In the genomic region with DNA sequence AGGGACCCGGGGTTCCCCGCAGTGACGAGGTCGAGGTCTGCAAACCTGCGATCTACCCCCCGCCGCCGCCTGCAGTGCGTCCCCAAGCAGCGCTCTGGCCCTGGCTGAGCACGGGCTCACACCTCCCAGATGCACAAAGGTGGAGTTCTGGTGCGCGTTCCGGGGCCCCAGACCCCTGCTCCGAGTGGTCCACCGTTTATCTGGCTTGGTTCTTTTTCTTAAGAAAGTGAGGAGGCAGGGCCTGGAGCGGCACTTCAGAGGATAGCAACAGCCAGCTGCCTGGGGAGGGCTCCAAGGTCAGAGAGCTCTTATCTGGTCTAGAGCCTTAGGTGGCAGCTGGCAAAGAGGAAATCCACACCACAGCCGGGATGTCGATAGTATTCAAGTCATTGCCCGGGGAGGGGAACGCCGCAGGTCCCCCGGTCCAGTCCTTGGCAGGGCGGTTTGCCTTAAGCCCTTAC, we compare ENCODE assay signal across 9 mouse cellular contexts. TPM values are rescaled to one million over a fixed set of nuclear protein-coding genes. Genes with fewer than 3 reads are reported as not detected.
DNase-seq lines count a peak whose midpoint lies in the region; ATAC-seq and TF ChIP-seq lines count a peak whose summit lies in the region.
"Had no signal": no experiment of that assay in that cellular context is flagged by ENCODE, and none has a peak within 500 bp of the region (broad histone marks: within the 10 kb centered on the region; RNA-seq: fewer than 3 reads in every experiment).

No protein-coding gene starts in this region.

- no peak for DNase-seq in heart, embryonic 10.5 days (ENCODE audit: low spot score)
- DNase-seq in heart, adult 18-20 months: no peak
- DNase-seq in ES-E14 (ENCODE audit: low read depth, low spot score) (no peak), adipocyte (ENCODE audit: low spot score) (no peak)
- peak; percentile 61 for DNase-seq in liver, embryonic 11.5 days (ENCODE audit: low spot score)
- no peak for DNase-seq in gastrocnemius, adult 8-10 months (ENCODE audit: low spot score in 2 of 2)

- peak overlapping the region; percentile 32 for H3K9ac ChIP-seq in ES-E14 (ENCODE audit: insufficient read depth, low read depth, low read length, poor library complexity, severe bottlenecking)
- peak overlapping the region; percentile 77 for H3K9ac ChIP-seq in forebrain, embryonic 13.5 days
- H3K9ac ChIP-seq in liver, embryonic 11.5 days (ENCODE audit: low read depth, low read length): no peak overlapping the region
- H3K9ac ChIP-seq in stomach, embryonic 16.5 days (ENCODE audit: low read length): peak overlapping the region; percentile 63

- ATAC-seq in forebrain, embryonic 13.5 days: peak; percentile 41
- peak; percentile 40; the same call in 1 of the 2 replicates for ATAC-seq in liver, embryonic 11.5 days (replicated peaks; ENCODE audit: low FRiP score)
- peak; percentile 58 for ATAC-seq in stomach, embryonic 16.5 days (ENCODE audit: insufficient read depth, low FRiP score)

- in situ Hi-C loops in ES-E14 (cut with MboI; ENCODE audit: low sequenced_read_pairs in 2 of 2, unreplicated experiment in 2 of 2): no loop called here

- H3K4me2 ChIP-seq in forebrain, embryonic 13.5 days: peak overlapping the region; percentile 87
- H3K4me2 ChIP-seq in liver, embryonic 11.5 days: peak overlapping the region; percentile 76
- peak overlapping the region; percentile 94 for H3K4me2 ChIP-seq in stomach, embryonic 16.5 days (ENCODE audit: low read depth, low read length)

- peak overlapping the region; percentile 72 for H3K27ac ChIP-seq in heart, embryonic 10.5 days
- no peak overlapping the region; the same call in 1 of the 2 replicates for H3K27ac ChIP-seq in ES-E14 (ENCODE audit: insufficient read depth, low read depth, low read length, poor library complexity, severe bottlenecking)
- peak overlapping the region; percentile 97 for H3K27ac ChIP-seq in forebrain, embryonic 13.5 days
- no peak overlapping the region for H3K27ac ChIP-seq in liver, embryonic 11.5 days (ENCODE audit: low read depth, low read length)
- no peak overlapping the region for H3K27ac ChIP-seq in stomach, embryonic 16.5 days (ENCODE audit: low read length)

- peak overlapping the region; percentile 70 for H3K4me3 ChIP-seq in heart, embryonic 10.5 days
- peak overlapping the region; percentile 60 to 63 for H3K4me3 ChIP-seq in ES-E14 (ENCODE audit: insufficient read depth in 1 of 2, low read depth in 1 of 2, low read length in 2 of 2, poor library complexity in 1 of 2, severe bottlenecking in 1 of 2)
- H3K4me3 ChIP-seq in forebrain, embryonic 13.5 days: peak overlapping the region; percentile 50
- peak overlapping the region; percentile 48 for H3K4me3 ChIP-seq in liver, embryonic 11.5 days (ENCODE audit: low read depth, low read length)
- peak overlapping the region; percentile 50 for H3K4me3 ChIP-seq in stomach, embryonic 16.5 days (replicated peaks; ENCODE audit: low read length)

- H3K36me3 ChIP-seq in heart, embryonic 10.5 days: no peaks in the 10 kb centered on the region
- no peaks in the 10 kb centered on the region for H3K36me3 ChIP-seq in ES-E14 (ENCODE audit: control insufficient read depth, insufficient read depth, low read length, poor library complexity, severe bottlenecking)
- H3K36me3 ChIP-seq in forebrain, embryonic 13.5 days (ENCODE audit: poor library complexity, severe bottlenecking): no peaks in the 10 kb centered on the region
- no peaks in the 10 kb centered on the region for H3K36me3 ChIP-seq in liver, embryonic 11.5 days (ENCODE audit: control insufficient read depth, insufficient read depth, low read length)
- no peaks in the 10 kb centered on the region for H3K36me3 ChIP-seq in stomach, embryonic 16.5 days (ENCODE audit: control insufficient read depth, insufficient read depth, low read length)
- H3K36me3 ChIP-seq: G1E had no signal

- peaks cover 88% of the 10 kb centered on the region for H3K27me3 ChIP-seq in heart, embryonic 10.5 days (ENCODE audit: insufficient read depth, poor library complexity, severe bottlenecking)
- H3K27me3 ChIP-seq in forebrain, embryonic 13.5 days: peaks cover 22% of the 10 kb centered on the region
- H3K27me3 ChIP-seq in liver, embryonic 11.5 days (replicated peaks; ENCODE audit: control insufficient read depth, insufficient read depth, low read length): peaks cover 68% of the 10 kb centered on the region
- peaks cover 42% of the 10 kb centered on the region for H3K27me3 ChIP-seq in stomach, embryonic 16.5 days (ENCODE audit: control insufficient read depth, insufficient read depth, low read length)

- peaks cover 34% of the 10 kb centered on the region for H3K4me1 ChIP-seq in heart, embryonic 10.5 days
- H3K4me1 ChIP-seq in ES-E14 (ENCODE audit: control insufficient read depth in 2 of 2, insufficient read depth in 2 of 2, low read length in 2 of 2, poor library complexity in 1 of 2): peaks cover 5 to 17% of the 10 kb centered on the region in 2 experiments; a peak in 3 of 4 replicates
- peaks cover 62% of the 10 kb centered on the region for H3K4me1 ChIP-seq in forebrain, embryonic 13.5 days
- peaks cover 17% of the 10 kb centered on the region for H3K4me1 ChIP-seq in liver, embryonic 11.5 days (replicated peaks; ENCODE audit: control insufficient read depth, insufficient read depth, low read length)
- H3K4me1 ChIP-seq in stomach, embryonic 16.5 days (ENCODE audit: control insufficient read depth, insufficient read depth, low read length): peaks cover 12% of the 10 kb centered on the region

- no peaks in the 10 kb centered on the region for H3K9me3 ChIP-seq in heart, embryonic 10.5 days
- H3K9me3 ChIP-seq in ES-E14 (ENCODE audit: control insufficient read depth, insufficient read depth, low read depth, low read length): no peaks in the 10 kb centered on the region
- no peaks in the 10 kb centered on the region for H3K9me3 ChIP-seq in forebrain, embryonic 13.5 days (replicated peaks)
- no peaks in the 10 kb centered on the region for H3K9me3 ChIP-seq in liver, embryonic 11.5 days (ENCODE audit: control insufficient read depth, low read length)
- no peaks in the 10 kb centered on the region for H3K9me3 ChIP-seq in stomach, embryonic 16.5 days (replicated peaks; ENCODE audit: control insufficient read depth, low read length)

- WGBS in heart, embryonic 10.5 days: under 1% methylated on average over 24 of the region's 24 CpGs
- under 1% methylated on average over 24 of the region's 24 CpGs for WGBS in forebrain, embryonic 13.5 days
- under 1% methylated on average over 24 of the region's 24 CpGs for WGBS in liver, embryonic 11.5 days
- 0% methylated on average over 24 of the region's 24 CpGs for WGBS in stomach, embryonic 16.5 days

TF ChIP-seq in ES-E14, 5 proteins besides CTCF, POLR2A, EP300 and RAD21:
- TF ChIP-seq HCFC1 (IDR thresholded peaks at IDR 0.05; ENCODE audit: borderline replicate concordance, insufficient read depth, low read length) (no peak), ZC3H11A (IDR thresholded peaks at IDR 0.05; ENCODE audit: borderline replicate concordance, low read depth, low read length) (no peak), CHD2 (IDR thresholded peaks at IDR 0.05; ENCODE audit: low read depth, low read length) (no peak), ZNF384 (IDR thresholded peaks at IDR 0.05; ENCODE audit: low read depth, low read length) (no peak), MAFK (IDR thresholded peaks at IDR 0.05; ENCODE audit: insufficient read depth, low read depth, low read length) (no peak)

RNA-seq across cellular contexts. Expression of gene Scrt2, which starts 32.3 kb away (rescaled TPM):
- not detected in 2 replicates for polyA plus RNA-seq in heart, embryonic 10.5 days (2016; fragmentation: Nextera tagmentation; extraction: Ambion mirVana)
- total RNA-seq in heart, adult 18-20 months (2021): not detected
- total RNA-seq in ES-E14 (2012; rRNA removed): 0.04 and 0.37 TPM in 2 replicates
- 17.5 and 19.9 TPM in 2 replicates for polyA plus RNA-seq in forebrain, embryonic 13.5 days (2015; fragmentation: Nextera tagmentation; extraction: Ambion mirVana)
- polyA plus RNA-seq in liver, embryonic 11.5 days (2014; fragmentation: Nextera tagmentation; extraction: Ambion mirVana): not detected in 2 replicates
- polyA plus RNA-seq in stomach, embryonic 16.5 days (2015; fragmentation: Nextera tagmentation; extraction: Ambion mirVana): 0.06 TPM in 1 of 2 replicates, not detected in the other
- not detected for total RNA-seq in gastrocnemius, adult 8-10 months (2022)
- polyA plus RNA-seq: G1E had no signal

RNA-seq across cellular contexts. Expression of gene Slc52a3, which starts 52.7 kb away (rescaled TPM):
- polyA plus RNA-seq in heart, embryonic 10.5 days (2016; fragmentation: Nextera tagmentation; extraction: Ambion mirVana): 1.2 and 1.3 TPM in 2 replicates
- 1 to 10 TPM; 1.6 to 2.9 TPM for total RNA-seq in heart, adult 18-20 months (2021)
- total RNA-seq in ES-E14 (2012; rRNA removed): 4.4 and 7.3 TPM in 2 replicates
- 0.71 and 0.87 TPM in 2 replicates for polyA plus RNA-seq in forebrain, embryonic 13.5 days (2015; fragmentation: Nextera tagmentation; extraction: Ambion mirVana)
- polyA plus RNA-seq in liver, embryonic 11.5 days (2014; fragmentation: Nextera tagmentation; extraction: Ambion mirVana): 1.9 and 2.2 TPM in 2 replicates
- 13.9 and 21.8 TPM in 2 replicates for polyA plus RNA-seq in stomach, embryonic 16.5 days (2015; fragmentation: Nextera tagmentation; extraction: Ambion mirVana)
- under 1 TPM; 0.31 to 0.72 (median 0.57) TPM for total RNA-seq in gastrocnemius, adult 8-10 months (2022)

RNA-seq across cellular contexts. Expression of gene Srxn1, which starts 56.3 kb away (rescaled TPM):
- polyA plus RNA-seq in heart, embryonic 10.5 days (2016; fragmentation: Nextera tagmentation; extraction: Ambion mirVana): 8.1 and 9.1 TPM in 2 replicates
- 10 to 100 TPM; 18.8 to 20.3 TPM for total RNA-seq in heart, adult 18-20 months (2021)
- total RNA-seq in ES-E14 (2012; rRNA removed): 16.0 and 18.3 TPM in 2 replicates
- 10.3 and 10.7 TPM in 2 replicates for polyA plus RNA-seq in forebrain, embryonic 13.5 days (2015; fragmentation: Nextera tagmentation; extraction: Ambion mirVana)
- polyA plus RNA-seq in liver, embryonic 11.5 days (2014; fragmentation: Nextera tagmentation; extraction: Ambion mirVana): 9.5 and 12.0 TPM in 2 replicates
- 13.8 and 14.4 TPM in 2 replicates for polyA plus RNA-seq in stomach, embryonic 16.5 days (2015; fragmentation: Nextera tagmentation; extraction: Ambion mirVana)
- total RNA-seq in gastrocnemius, adult 8-10 months (2022): 10 to 100 TPM; 15.2 to 67.0 (median 22.7) TPM

Comparison
In these comparisons a context has a peak if more than half of its experiments do, and no peak if none do; other contexts are left out.
1. H3K27ac ChIP-seq: peak in heart, embryonic 10.5 days (single experiment) and forebrain, embryonic 13.5 days (single experiment); none in ES-E14 (single experiment), liver, embryonic 11.5 days (single experiment) and stomach, embryonic 16.5 days (single experiment).
2. RNA of gene Scrt2, which starts 32.3 kb away (polyA plus RNA-seq): 17.5 to 19.9 TPM in forebrain, embryonic 13.5 days; 0.06 TPM in stomach, embryonic 16.5 days, not detected in liver, embryonic 11.5 days and not detected in heart, embryonic 10.5 days; every median in the first group is over 10 times any median in the second.
3. Peak in every context shown above with its lines, with median percentiles within 50 percentile points of each other: H3K4me3 ChIP-seq, ATAC-seq and H3K4me2 ChIP-seq.